8 mouse cellular contexts compared by ENCODE assay signal in genomic region chr12:29527048-29527761, GRCm38 (mm10). TPM values are rescaled to one million over a fixed set of nuclear protein-coding genes. Genes with fewer than 3 reads are reported as not detected.
A peak's percentile ranks its signal among the peaks of the same experiment; 100 is the strongest.
DNase-seq lines count a peak whose midpoint lies in the region; ATAC-seq and TF ChIP-seq lines count a peak whose summit lies in the region.

No protein-coding gene starts in this region.

- WGBS in stomach, embryonic 14.5 days = 2% methylated on average over 27 of the region's 27 CpGs
- 4% methylated on average over 25 of the region's 27 CpGs for WGBS in stomach, postnatal 0 days
- under 1% methylated on average over 27 of the region's 27 CpGs for WGBS in embryonic facial prominence, embryonic 13.5 days
- WGBS in hindbrain, postnatal 0 days = under 1% methylated on average over 27 of the region's 27 CpGs
- WGBS in limb, embryonic 15.5 days = 1% methylated on average over 27 of the region's 27 CpGs

- H3K36me3 ChIP-seq in stomach, embryonic 14.5 days (ENCODE audit: control insufficient read depth, insufficient read depth, low read length) = no peaks in the 10 kb centered on the region
- H3K36me3 ChIP-seq in stomach, postnatal 0 days (ENCODE audit: control insufficient read depth, insufficient read depth, low read length) = no peaks in the 10 kb centered on the region
- no peaks in the 10 kb centered on the region for H3K36me3 ChIP-seq in embryonic facial prominence, embryonic 13.5 days
- H3K36me3 ChIP-seq in hindbrain, postnatal 0 days (ENCODE audit: insufficient read depth, low read length) = no peaks in the 10 kb centered on the region
- no peaks in the 10 kb centered on the region for H3K36me3 ChIP-seq in limb, embryonic 15.5 days

- DNase-seq in stomach, postnatal 0 days (ENCODE audit: low spot score) = no peak
- DNase-seq in hindbrain, postnatal 0 days (ENCODE audit: low spot score) = peak; percentile 89
- no peak for DNase-seq in ovary, postnatal 36 days (ENCODE audit: low spot score)
- no peak for DNase-seq in urinary bladder, postnatal 25 days (ENCODE audit: low spot score)
- DNase-seq in gastrocnemius, adult 18-20 months (ENCODE audit: low spot score) = no peak

- no peak overlapping the region for H3K9ac ChIP-seq in stomach, embryonic 14.5 days (replicated peaks; ENCODE audit: low read depth, low read length)
- no peak overlapping the region for H3K9ac ChIP-seq in stomach, postnatal 0 days (ENCODE audit: low read length)
- no peak overlapping the region for H3K9ac ChIP-seq in embryonic facial prominence, embryonic 13.5 days
- H3K9ac ChIP-seq in hindbrain, postnatal 0 days (replicated peaks; ENCODE audit: low read length) = peak overlapping the region; percentile 62
- H3K9ac ChIP-seq in limb, embryonic 15.5 days = no peak overlapping the region

- ATAC-seq in stomach, embryonic 14.5 days (ENCODE audit: insufficient number of reproducible peaks, insufficient read depth, low FRiP score, low read depth) = no peak
- no peak for ATAC-seq in stomach, postnatal 0 days (ENCODE audit: low FRiP score, low TSS enrichment)
- no peak for ATAC-seq in embryonic facial prominence, embryonic 13.5 days (ENCODE audit: insufficient number of reproducible peaks, insufficient read depth, low FRiP score, low TSS enrichment, low read depth)
- peak; percentile 78 for ATAC-seq in hindbrain, postnatal 0 days
- no peak for ATAC-seq in limb, embryonic 15.5 days (ENCODE audit: insufficient number of reproducible peaks, low FRiP score, low TSS enrichment, low read depth)

- no peaks in the 10 kb centered on the region for H3K9me3 ChIP-seq in stomach, embryonic 14.5 days (ENCODE audit: control insufficient read depth, low read depth, low read length)
- H3K9me3 ChIP-seq in stomach, postnatal 0 days (ENCODE audit: control insufficient read depth, low read length) = no peaks in the 10 kb centered on the region
- H3K9me3 ChIP-seq in embryonic facial prominence, embryonic 13.5 days = no peaks in the 10 kb centered on the region
- H3K9me3 ChIP-seq in hindbrain, postnatal 0 days (ENCODE audit: low read length) = no peaks in the 10 kb centered on the region
- H3K9me3 ChIP-seq in limb, embryonic 15.5 days = no peaks in the 10 kb centered on the region

- no peak overlapping the region for H3K27ac ChIP-seq in stomach, embryonic 14.5 days (ENCODE audit: low read length)
- no peak overlapping the region for H3K27ac ChIP-seq in stomach, postnatal 0 days (replicated peaks)
- no peak overlapping the region for H3K27ac ChIP-seq in embryonic facial prominence, embryonic 13.5 days
- peak overlapping the region; percentile 97 for H3K27ac ChIP-seq in hindbrain, postnatal 0 days
- H3K27ac ChIP-seq in limb, embryonic 15.5 days = no peak overlapping the region

- H3K4me3 ChIP-seq in stomach, embryonic 14.5 days (ENCODE audit: low read depth, low read length) = peak overlapping the region; percentile 4; the same call in 1 of the 2 replicates
- H3K4me3 ChIP-seq in stomach, postnatal 0 days (ENCODE audit: low read depth, low read length) = no peak overlapping the region
- peak overlapping the region; percentile 31 for H3K4me3 ChIP-seq in embryonic facial prominence, embryonic 13.5 days
- peak overlapping the region; percentile 42 for H3K4me3 ChIP-seq in hindbrain, postnatal 0 days (ENCODE audit: low read length)
- H3K4me3 ChIP-seq in limb, embryonic 15.5 days = peak overlapping the region; percentile 13

- H3K4me1 ChIP-seq in stomach, embryonic 14.5 days (ENCODE audit: control insufficient read depth, insufficient read depth, low read length) = no peaks in the 10 kb centered on the region
- H3K4me1 ChIP-seq in stomach, postnatal 0 days (replicated peaks; ENCODE audit: control insufficient read depth, insufficient read depth) = no peaks in the 10 kb centered on the region
- peaks cover 8% of the 10 kb centered on the region for H3K4me1 ChIP-seq in embryonic facial prominence, embryonic 13.5 days
- peaks cover 8% of the 10 kb centered on the region for H3K4me1 ChIP-seq in hindbrain, postnatal 0 days (ENCODE audit: insufficient read depth, low read length)
- peaks cover 4% of the 10 kb centered on the region for H3K4me1 ChIP-seq in limb, embryonic 15.5 days

- peak overlapping the region; percentile 22 for H3K4me2 ChIP-seq in stomach, embryonic 14.5 days (replicated peaks; ENCODE audit: low read depth, low read length)
- H3K4me2 ChIP-seq in stomach, postnatal 0 days (replicated peaks; ENCODE audit: low read depth) = no peak overlapping the region
- peak overlapping the region; percentile 55 for H3K4me2 ChIP-seq in embryonic facial prominence, embryonic 13.5 days
- H3K4me2 ChIP-seq in hindbrain, postnatal 0 days (ENCODE audit: low read depth, low read length) = peak overlapping the region; percentile 66
- H3K4me2 ChIP-seq in limb, embryonic 15.5 days = peak overlapping the region; percentile 13; the same call in 1 of the 2 replicates

- peaks cover 4% of the 10 kb centered on the region; the same call in 1 of the 2 replicates for H3K27me3 ChIP-seq in stomach, embryonic 14.5 days (ENCODE audit: control insufficient read depth, insufficient read depth, low read length)
- H3K27me3 ChIP-seq in stomach, postnatal 0 days (ENCODE audit: control insufficient read depth, insufficient read depth, low read length) = no peaks in the 10 kb centered on the region
- H3K27me3 ChIP-seq in embryonic facial prominence, embryonic 13.5 days = peaks cover 36% of the 10 kb centered on the region
- H3K27me3 ChIP-seq in hindbrain, postnatal 0 days (ENCODE audit: insufficient read depth, low read length) = no peaks in the 10 kb centered on the region
- peaks cover 30% of the 10 kb centered on the region for H3K27me3 ChIP-seq in limb, embryonic 15.5 days

- no peak for TF ChIP-seq CTCF in stomach, postnatal 0 days (IDR thresholded peaks at IDR 0.05; ENCODE audit: low read depth)
- no peak for TF ChIP-seq CTCF in hindbrain, postnatal 0 days (IDR thresholded peaks at IDR 0.05; ENCODE audit: low read depth)

- no peak for TF ChIP-seq EP300 in stomach, postnatal 0 days (optimal IDR thresholded peaks at IDR 0.05)

RNA-seq across cellular contexts. Expression of gene Myt1l, which starts 1.0 kb away (rescaled TPM):
- 2.3 and 5.1 TPM in 2 replicates for polyA plus RNA-seq in stomach, embryonic 14.5 days (2014; fragmentation: Nextera tagmentation; extraction: Ambion mirVana)
- polyA plus RNA-seq in stomach, postnatal 0 days (2015; fragmentation: Nextera tagmentation; extraction: Ambion mirVana) = 0.68 and 0.76 TPM in 2 replicates
- 4.3 and 9.8 TPM in 2 replicates for polyA plus RNA-seq in embryonic facial prominence, embryonic 13.5 days (2015; fragmentation: Nextera tagmentation; extraction: Ambion mirVana)
- 68.6 and 83.0 TPM in 2 replicates for total RNA-seq in hindbrain, postnatal 0 days (2014; rRNA removed)
- 163 and 173 TPM in 2 replicates for polyA plus RNA-seq in hindbrain, postnatal 0 days (2015; fragmentation: Nextera tagmentation; extraction: Ambion mirVana)
- polyA plus RNA-seq in limb, embryonic 15.5 days (2015; fragmentation: Nextera tagmentation; extraction: Ambion mirVana) = 0.04 and 0.35 TPM in 2 replicates
- total RNA-seq in gastrocnemius, adult 18-20 months (2021) = not detected

Comparison
In these comparisons a context has a peak if more than half of its experiments do, and no peak if none do; other contexts are left out.
1. RNA of gene Myt1l, which starts 1.0 kb away (polyA plus RNA-seq): 163 to 173 TPM in hindbrain, postnatal 0 days; 2.3 to 5.1 TPM in stomach, embryonic 14.5 days, 4.3 to 9.8 TPM in embryonic facial prominence, embryonic 13.5 days, 0.68 to 0.76 TPM in stomach, postnatal 0 days and 0.04 to 0.35 TPM in limb, embryonic 15.5 days; every median in the first group is over 10 times any median in the second.